Mouse (Mus musculus) liver, embryonic 14.5 days (tissue): Measurements from ENCODE around the gene Usp9x. TPM values are rescaled to one million over a fixed set of nuclear protein-coding genes. Genes with fewer than 3 reads are reported as not detected.

Experiments
- ATAC-seq: fragments of 200-750 bp; cut with Nextera tagmentation; 2 replicates; pipeline ENCODE4 v1.8.0; 2017; ENCODE audit warnings: moderate number of reproducible peaks, mild to moderate bottlenecking, moderate library complexity; ENCODE audit not compliant: insufficient read depth
- DNase-seq, 3 experiments: peaks; one replicate each; pipeline ENCODE4 v3.0.0-alpha.2; 2012 to 2013; ENCODE audit warnings: low read depth in 3 of 3, low spot score in 3 of 3
- H3K27ac ChIP-seq: fragments of 300-500 bp; sonication (generic); 2 replicates; pipeline ENCODE4 v1.5.1; 2014; ENCODE audit warnings: moderate library complexity, mild to moderate bottlenecking, control low read depth, inconsistent platforms
- H3K27me3 ChIP-seq: fragments of 300-500 bp; sonication (generic); 2 replicates; pipeline ENCODE4 v1.6.1; 2014; ENCODE audit warnings: mild to moderate bottlenecking, low read length, moderate library complexity; ENCODE audit not compliant: control insufficient read depth, insufficient read depth
- H3K36me3 ChIP-seq: fragments of 300-500 bp; sonication (generic); replicated peaks from 2 replicates; pipeline ENCODE4 v1.6.1; 2014; ENCODE audit warnings: low read depth; ENCODE audit not compliant: control insufficient read depth, insufficient read depth
- H3K4me1 ChIP-seq, 2 experiments: fragments of 200-500 bp in 1 of 2; fragments of 300-500 bp in 1 of 2; sonication (generic) in 1 of 2; replicated peaks; 2 replicates each; pipeline ENCODE4 v1.6.1; 2012 to 2014; ENCODE audit warnings: antibody characterized with exemption in 1 of 2, inconsistent platforms in 1 of 2, low read length in 1 of 2; ENCODE audit not compliant: control insufficient read depth in 2 of 2, insufficient read depth in 2 of 2
- H3K4me2 ChIP-seq: fragments of 300-500 bp; sonication (generic); 2 replicates; pipeline ENCODE4 v1.6.1; 2014; ENCODE audit warnings: low read depth, mild to moderate bottlenecking, control low read depth, moderate library complexity
- H3K4me3 ChIP-seq, 2 experiments: fragments of 200-500 bp in 1 of 2; fragments of 300-500 bp in 1 of 2; sonication (generic) in 1 of 2; 2 replicates each; pipeline ENCODE4 v1.5.1; 2012 to 2014; ENCODE audit warnings: low read depth in 2 of 2, low read length in 2 of 2, mild to moderate bottlenecking in 2 of 2, control low read depth in 1 of 2, inconsistent platforms in 1 of 2, moderate library complexity in 1 of 2; ENCODE audit not compliant: insufficient read depth in 1 of 2
- H3K9ac ChIP-seq: fragments of 300-500 bp; sonication (generic); replicated peaks from 2 replicates; pipeline ENCODE4 v1.6.1; 2014; ENCODE audit warnings: mild to moderate bottlenecking, control low read depth, moderate library complexity
- H3K9me3 ChIP-seq: fragments of 300-500 bp; sonication (generic); 2 replicates; pipeline ENCODE4 v1.6.1; 2016; ENCODE audit warnings: low read length, mixed read lengths; ENCODE audit not compliant: control insufficient read depth
- CTCF ChIP-seq: IDR thresholded peaks from 2 replicates; pipeline ENCODE4 v1.5.1; 2016; ENCODE audit warnings: antibody characterized with exemption, low read depth, control low read depth
- EP300 ChIP-seq: IDR thresholded peaks from 2 replicates; pipeline ENCODE4 v1.6.1; 2016; ENCODE audit warnings: antibody characterized with exemption, low read depth
- WGBS: fragments of 180-500 bp; shearing (Covaris S2); extraction: QIAGEN DNeasy Blood & Tissue Kit; methylation state at CpG from one replicate; pipeline ENCODE4 v1.1.7; 2014; ENCODE audit not compliant: insufficient replicate concordance; 5-methylcytosine and 5-hydroxymethylcytosine counted together
- polyA plus RNA-seq, 2 experiments: library from polyadenylated mRNA; depleted of rRNA in 1 of 2; stranded (reverse) in 1 of 2; unstranded in 1 of 2; fragments of >200 nt; fragmentation: Nextera tagmentation in 1 of 2; extraction: Ambion mirVana in 1 of 2; gene quantifications; 2 replicates each; pipeline versions ENCODE4 v1.2.1 to v1.2.3; 2012 to 2014

Usp9x gene
- polyA plus RNA-seq, 2 experiments: 11.9 to 17.4 TPM

DNA sequence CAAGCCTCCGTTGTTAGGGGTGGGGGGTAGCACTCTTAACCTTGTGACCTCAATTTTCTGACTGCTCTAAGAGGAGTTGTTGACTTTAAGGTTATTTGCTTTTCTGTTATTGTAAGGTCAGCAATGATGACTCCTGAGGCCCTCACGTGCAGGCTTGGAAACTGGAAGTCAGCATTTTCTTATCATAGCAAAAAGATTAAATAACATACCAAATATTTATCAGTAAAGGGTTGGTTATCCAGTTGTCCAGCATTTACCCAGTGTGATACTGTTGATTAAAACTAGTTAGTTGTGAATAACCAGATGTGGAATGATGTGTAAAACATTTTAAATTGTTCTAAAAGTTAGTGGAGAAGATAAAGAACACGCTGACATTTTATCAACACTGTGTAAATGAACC lies 9.3 kb upstream of the Usp9x start:
- WGBS: 31% methylated on average over 3 of the region's 3 CpGs

DNA sequence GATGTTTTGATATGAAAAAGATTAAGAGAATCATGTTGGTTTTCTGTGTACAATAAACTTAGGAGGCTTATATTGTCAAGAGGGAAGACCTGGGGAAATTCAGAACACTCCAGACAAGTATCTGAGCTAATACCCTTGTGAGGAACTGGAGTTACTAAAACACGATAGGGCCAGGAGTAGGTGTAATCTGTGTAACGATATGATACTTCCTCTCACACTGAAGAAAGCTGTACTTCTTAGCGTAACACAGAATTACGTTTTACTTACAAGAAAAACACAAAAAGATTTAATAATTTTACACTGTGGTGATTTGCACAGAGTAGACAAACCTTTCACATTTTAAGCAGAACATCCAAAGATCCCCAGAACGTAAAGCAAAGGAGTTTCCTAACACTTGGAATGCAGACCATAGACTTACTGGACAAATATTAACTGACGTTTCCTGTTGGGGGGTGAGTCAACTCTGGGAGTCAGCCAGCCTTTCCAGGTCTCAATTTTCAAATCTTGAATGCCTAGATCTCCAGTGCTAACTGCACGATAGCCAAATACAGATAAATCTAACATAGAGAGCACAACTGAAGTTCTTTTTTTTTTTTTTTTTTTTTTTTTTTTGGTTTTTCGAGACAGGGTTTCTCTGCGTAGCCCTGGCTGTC lies 6.9 kb upstream of the Usp9x start:
- no peak for TF ChIP-seq CTCF
- no peak for TF ChIP-seq EP300
- 56% methylated on average over 7 of the region's 9 CpGs for WGBS
- H3K27me3 ChIP-seq: no peaks in the 10 kb centered on the region
- no peak for ATAC-seq
- H3K4me1 ChIP-seq: peaks cover 0 to 3% of the 10 kb centered on the region in 2 experiments; a peak in 2 of 4 replicates
- H3K9me3 ChIP-seq: no peaks in the 10 kb centered on the region
- DNase-seq: no peak
- H3K36me3 ChIP-seq: no peaks in the 10 kb centered on the region
- no peak overlapping the region for H3K4me3 ChIP-seq
- H3K9ac ChIP-seq: no peak overlapping the region
- no peak overlapping the region for H3K4me2 ChIP-seq
- H3K27ac ChIP-seq: no peak overlapping the region

More for the DNA sequence above, 9.3 kb upstream of the Usp9x start:
- Histone ChIP-seq H3K4me1 (peaks cover 0 to 3% of the 10 kb centered on the region in 2 experiments; a peak in 2 of 4 replicates), H3K4me2 (no peak overlapping the region), H3K9ac (no peak overlapping the region), H3K4me3 (no peak overlapping the region), H3K27me3 (no peaks in the 10 kb centered on the region), H3K9me3 (no peaks in the 10 kb centered on the region), H3K27ac (no peak overlapping the region), H3K36me3 (no peaks in the 10 kb centered on the region)
- no peak for DNase-seq
- ATAC-seq: no peak
- TF ChIP-seq CTCF (no peak), EP300 (no peak)

DNA sequence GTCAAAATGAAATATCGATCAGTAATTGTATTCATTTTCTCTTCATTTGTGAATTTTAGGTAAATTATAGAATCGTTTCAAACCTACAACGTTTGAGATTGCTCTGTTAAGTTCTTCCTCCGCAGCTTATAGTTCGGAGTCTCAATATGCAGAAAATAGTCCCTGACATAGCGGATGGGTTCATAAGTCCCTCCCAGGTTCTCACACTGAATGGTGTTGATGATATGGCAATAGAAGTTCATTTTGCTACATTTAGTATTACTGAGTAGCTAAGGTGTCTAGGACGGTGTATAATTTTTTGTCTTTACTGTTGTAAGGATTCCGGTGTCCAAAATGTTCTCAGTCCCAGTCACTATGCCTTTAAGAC lies 1.1 kb upstream of the Usp9x start:
- Histone ChIP-seq H3K27ac (peak overlapping the region; percentile 89), H3K4me1 (no peaks in the 10 kb centered on the region; a peak in 1 of 4 replicates), H3K36me3 (no peaks in the 10 kb centered on the region), H3K4me3 (peak overlapping the region; percentile 69 to 91), H3K4me2 (peak overlapping the region; percentile 71), H3K27me3 (no peaks in the 10 kb centered on the region), H3K9me3 (no peaks in the 10 kb centered on the region), H3K9ac (peak overlapping the region; percentile 92; the same call in 1 of the 2 replicates)
- DNase-seq (peak; percentile 2 to 26 (median 12)), ATAC-seq (no peak)
- 20% methylated on average over 8 of the region's 8 CpGs for WGBS
- TF ChIP-seq CTCF (no peak), EP300 (no peak)

GRCm38 (mm10) chrX:13070573-13071240 lies 591 bp upstream of the Usp9x start:
- peak; percentile 17; the same call in 1 of the 2 replicates for TF ChIP-seq EP300
- TF ChIP-seq CTCF: 0 out of 2 replicates have a peak, but pooled peaks have one; percentile 7
- Histone ChIP-seq H3K9ac (peak overlapping the region; percentile 92), H3K4me2 (peak overlapping the region; percentile 71), H3K36me3 (no peaks in the 10 kb centered on the region), H3K9me3 (no peaks in the 10 kb centered on the region), H3K4me3 (peak overlapping the region; percentile 69 to 91), H3K4me1 (no peaks in the 10 kb centered on the region; a peak in 1 of 4 replicates), H3K27me3 (no peaks in the 10 kb centered on the region), H3K27ac (peak overlapping the region; percentile 89)
- ATAC-seq (peak; percentile 57), DNase-seq (peak; percentile 57 to 59 (median 59))
- 8% methylated on average over 34 of the region's 35 CpGs for WGBS

- peak overlapping the region; percentile 71 for H3K4me2 ChIP-seq
- ATAC-seq (peak; percentile 58), DNase-seq (peak; percentile 30 to 41 (median 34))
- 17% methylated on average over 47 of the region's 67 CpGs for WGBS
- no peaks in the 10 kb centered on the region for H3K36me3 ChIP-seq
- no peaks in the 10 kb centered on the region for H3K27me3 ChIP-seq
- peak overlapping the region; percentile 70 to 91 for H3K4me3 ChIP-seq
- peak overlapping the region; percentile 92 for H3K9ac ChIP-seq
- no peaks in the 10 kb centered on the region for H3K9me3 ChIP-seq
- H3K27ac ChIP-seq: peak overlapping the region; percentile 89
- TF ChIP-seq CTCF (no peak), EP300 (no peak)
- no peaks in the 10 kb centered on the region; a peak in 1 of 4 replicates for H3K4me1 ChIP-seq
Measured at GRCm38 (mm10) chrX:13071776-13072460, 620 bp downstream of the Usp9x start.
